Mouse (Mus musculus) forebrain, embryonic 16.5 days (tissue): ENCODE data around the gene Itgb7. TPM values are rescaled to one million over a fixed set of nuclear protein-coding genes. Genes with fewer than 3 reads are reported as not detected.
A peak's percentile ranks its signal among the peaks of the same experiment; 100 is the strongest.

ENCODE experiments used
- ATAC-seq: fragments of 200-750 bp; cut with Nextera tagmentation; 2 replicates; pipeline ENCODE4 v1.8.0; 2017; ENCODE audit warnings: mild to moderate bottlenecking, moderate library complexity
- H3K27ac ChIP-seq: fragments of 300-500 bp; sonication (generic); 2 replicates; pipeline ENCODE4 v1.5.1; 2014; ENCODE audit warnings: low read length, control low read depth
- H3K27me3 ChIP-seq: fragments of 300-500 bp; sonication (generic); replicated peaks from 2 replicates; pipeline ENCODE4 v1.6.1; 2014; ENCODE audit warnings: low read length; ENCODE audit not compliant: control insufficient read depth, insufficient read depth
- H3K36me3 ChIP-seq: fragments of 300-500 bp; sonication (generic); 2 replicates; pipeline ENCODE4 v1.6.1; 2014; ENCODE audit not compliant: control insufficient read depth, insufficient read depth
- H3K4me1 ChIP-seq: fragments of 300-500 bp; sonication (generic); replicated peaks from 2 replicates; pipeline ENCODE4 v1.6.1; 2014; ENCODE audit warnings: low read length; ENCODE audit not compliant: control insufficient read depth, insufficient read depth
- H3K4me2 ChIP-seq: fragments of 300-500 bp; sonication (generic); 2 replicates; pipeline ENCODE4 v1.6.1; 2014; ENCODE audit warnings: mild to moderate bottlenecking, low read length, control low read depth
- H3K4me3 ChIP-seq: fragments of 300-500 bp; sonication (generic); replicated peaks from 2 replicates; pipeline ENCODE4 v1.5.1; 2014; ENCODE audit warnings: mild to moderate bottlenecking, low read length, control low read depth
- H3K9ac ChIP-seq: fragments of 300-500 bp; sonication (generic); replicated peaks from 2 replicates; pipeline ENCODE4 v1.6.1; 2014; ENCODE audit warnings: low read depth, low read length, control low read depth
- H3K9me3 ChIP-seq: fragments of 300-500 bp; sonication (generic); 2 replicates; pipeline ENCODE4 v1.6.1; 2016; ENCODE audit warnings: low read length; ENCODE audit not compliant: control insufficient read depth
- WGBS: fragments of 180-500 bp; shearing (Covaris S2); extraction: QIAGEN DNeasy Blood & Tissue Kit; methylation state at CpG from one replicate; pipeline ENCODE4 v1.1.7; 2014; 5-methylcytosine and 5-hydroxymethylcytosine counted together
- polyA plus RNA-seq: library from polyadenylated mRNA; unstranded; fragments of >200 nt; fragmentation: Nextera tagmentation; extraction: Ambion mirVana; gene quantifications from 2 replicates; pipeline ENCODE4 v1.2.1, GENCODE M21; 2015

Itgb7 gene
- polyA plus RNA-seq, 1 experiment from 2014 or later, result 0.73 TPM

- WGBS, result 91% methylated on average over 5 of the region's 5 CpGs
- ATAC-seq, result no peak
- Histone ChIP-seq H3K9ac (no peak overlapping the region), H3K36me3 (no peaks in the 10 kb centered on the region), H3K4me1 (no peaks in the 10 kb centered on the region), H3K27ac (no peak overlapping the region), H3K27me3 (peaks cover 7% of the 10 kb centered on the region; the same call in 1 of the 2 replicates), H3K4me3 (no peak overlapping the region), H3K4me2 (no peak overlapping the region), H3K9me3 (no peaks in the 10 kb centered on the region)
Measured at GRCm38 (mm10) chr15:102265548-102265947, 33.8 kb upstream of the Itgb7 start.

- WGBS, result 79% methylated on average over 2 of the region's 2 CpGs
- Histone ChIP-seq H3K27me3 (0 out of 2 replicates have a peak, but pooled peaks cover 2% of the 10 kb centered on the region), H3K9ac (no peak overlapping the region), H3K4me1 (peaks cover 4% of the 10 kb centered on the region), H3K4me2 (no peak overlapping the region), H3K36me3 (no peaks in the 10 kb centered on the region), H3K4me3 (no peak overlapping the region), H3K27ac (no peak overlapping the region), H3K9me3 (no peaks in the 10 kb centered on the region)
- ATAC-seq, result no peak
Measured at GRCm38 (mm10) chr15:102263037-102263436, 31.3 kb upstream of the Itgb7 start.

GRCm38 (mm10) chr15:102262582-102262981, 30.8 kb upstream of the Itgb7 start:
- Histone ChIP-seq H3K27ac (no peak overlapping the region), H3K4me1 (peaks cover 8% of the 10 kb centered on the region), H3K9me3 (no peaks in the 10 kb centered on the region), H3K4me3 (no peak overlapping the region), H3K36me3 (no peaks in the 10 kb centered on the region), H3K27me3 (0 out of 2 replicates have a peak, but pooled peaks cover 2% of the 10 kb centered on the region), H3K9ac (no peak overlapping the region), H3K4me2 (no peak overlapping the region)
- no peak for ATAC-seq
- WGBS, result 52% methylated on average over 7 of the region's 7 CpGs

DNA sequence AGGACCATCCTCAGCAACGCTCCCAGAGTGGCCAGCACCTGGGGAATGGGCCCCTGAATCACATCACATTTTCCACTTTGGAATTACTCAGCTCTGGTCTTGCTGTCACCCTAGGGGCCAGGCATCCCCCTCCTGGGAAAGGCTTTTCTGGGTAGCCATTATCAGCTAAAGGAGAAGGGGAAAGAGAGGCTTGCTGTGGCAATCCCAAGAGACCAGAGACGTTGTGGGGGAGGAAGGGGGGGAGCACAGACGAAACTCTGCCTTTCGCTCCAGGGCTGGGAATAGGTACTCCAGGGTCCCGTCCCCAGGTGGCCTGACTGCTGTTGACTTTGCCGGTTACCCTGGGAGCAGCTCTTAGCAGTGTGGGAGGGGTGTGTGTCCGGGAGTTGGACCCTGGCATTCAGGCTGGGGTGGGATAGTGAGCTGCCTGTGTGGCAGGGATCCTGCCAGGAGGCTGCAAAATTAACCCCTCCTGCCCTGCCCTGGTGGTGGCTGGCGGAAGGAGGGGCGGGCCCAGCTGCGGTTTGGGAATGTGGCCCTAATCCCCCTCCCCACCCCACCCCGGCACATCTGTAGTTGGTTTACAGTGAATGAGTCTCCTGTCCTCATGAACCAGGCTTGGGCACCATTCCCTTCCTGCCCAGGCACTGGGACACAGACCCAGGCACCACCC, 27.0 kb upstream of the Itgb7 start:
- 27% methylated on average over 9 of the region's 11 CpGs for WGBS
- H3K9ac ChIP-seq, result no peak overlapping the region

DNA sequence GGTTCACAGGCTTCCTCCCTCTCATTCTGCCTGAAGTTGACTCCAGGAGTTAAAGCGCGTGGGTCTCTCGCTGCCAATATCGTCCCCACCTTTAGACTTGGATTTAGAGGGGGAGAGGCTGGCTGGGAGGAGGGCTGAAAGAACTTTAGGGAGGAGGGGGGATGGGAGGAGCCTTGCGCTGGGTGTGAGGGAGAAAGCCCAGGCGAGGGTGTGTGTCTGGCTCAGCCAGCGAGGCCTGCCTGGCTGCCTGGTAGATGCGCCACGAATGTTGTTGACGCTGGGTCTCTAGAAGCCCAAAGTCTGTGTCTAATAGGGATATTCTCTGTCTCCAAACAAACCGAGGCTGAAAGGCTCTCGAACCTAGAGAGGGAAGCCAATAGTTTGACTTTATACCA, 26.3 kb upstream of the Itgb7 start:
- Histone ChIP-seq H3K4me1 (peaks cover 16% of the 10 kb centered on the region), H3K4me3 (no peak overlapping the region; the same call in 1 of the 2 replicates), H3K4me2 (peak overlapping the region; percentile 83), H3K9ac (no peak overlapping the region), H3K27ac (no peak overlapping the region), H3K9me3 (no peaks in the 10 kb centered on the region), H3K27me3 (no peaks in the 10 kb centered on the region; the same call in 1 of the 2 replicates), H3K36me3 (no peaks in the 10 kb centered on the region)
- 0 out of 2 replicates have a peak, but pooled peaks have one; percentile 18 for ATAC-seq
- WGBS, result 12% methylated on average over 12 of the region's 12 CpGs

More for the DNA sequence above, 27.0 kb upstream of the Itgb7 start:
- Histone ChIP-seq H3K4me2 (no peak overlapping the region), H3K27me3 (peaks cover 1% of the 10 kb centered on the region; the same call in 1 of the 2 replicates), H3K36me3 (no peaks in the 10 kb centered on the region), H3K27ac (no peak overlapping the region), H3K9me3 (no peaks in the 10 kb centered on the region), H3K4me3 (no peak overlapping the region), H3K4me1 (peaks cover 16% of the 10 kb centered on the region)
- ATAC-seq, result no peak

DNA sequence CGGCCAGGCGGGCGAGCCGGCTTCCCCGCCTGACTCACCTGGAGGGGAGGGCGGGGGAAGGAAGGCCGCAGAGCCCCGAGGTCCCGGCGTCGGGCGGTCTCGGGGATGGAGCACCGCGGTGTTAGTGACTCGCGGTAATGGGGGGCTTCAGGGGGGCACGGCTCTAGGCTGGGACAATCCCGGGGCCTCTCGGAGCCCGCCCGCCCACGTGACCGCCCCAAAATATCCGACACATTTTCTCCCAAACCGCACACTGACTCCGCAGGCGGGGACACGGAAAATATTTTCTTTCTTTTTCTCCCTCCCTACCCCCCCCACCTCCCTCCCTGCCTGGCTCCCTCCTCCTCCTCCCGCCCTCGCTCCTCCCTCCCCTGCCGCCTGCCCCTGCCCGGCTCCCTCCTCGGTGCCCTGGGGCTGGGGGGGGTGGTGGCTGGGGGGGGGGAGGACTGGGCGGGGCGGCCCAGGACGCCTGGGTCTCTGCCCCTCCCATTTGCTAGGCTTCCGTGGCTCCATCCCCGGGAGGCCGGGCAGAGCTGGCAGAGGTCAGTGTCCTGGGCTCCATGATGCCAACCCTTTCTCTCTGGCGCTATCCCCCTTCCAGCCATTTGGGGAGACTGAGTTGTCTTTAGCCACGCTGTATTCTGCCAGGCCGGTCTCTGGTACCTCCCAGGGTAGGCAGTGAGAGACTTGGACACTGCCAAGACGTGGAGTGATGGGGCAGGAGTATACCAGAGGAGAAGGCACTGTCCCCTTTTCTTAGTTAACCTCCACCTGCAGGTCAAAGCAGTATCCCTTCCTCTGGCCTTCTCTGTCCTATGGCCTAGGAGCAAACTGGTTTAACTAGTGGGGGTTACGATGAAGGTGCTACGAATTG, 25.7 kb upstream of the Itgb7 start, which contains the start of gene Rarg:
Gene Rarg (minus strand): TSS at position 316 of the 874 bp plus-strand sequence.
- peaks cover 16% of the 10 kb centered on the region for H3K4me1 ChIP-seq
- no peaks in the 10 kb centered on the region; the same call in 1 of the 2 replicates for H3K27me3 ChIP-seq
- no peaks in the 10 kb centered on the region for H3K9me3 ChIP-seq
- WGBS, result 1% methylated on average over 25 of the region's 46 CpGs
- no peaks in the 10 kb centered on the region for H3K36me3 ChIP-seq
- H3K4me3 ChIP-seq, result peak within 1 kb of the TSS; percentile 57
- ATAC-seq, result peak; percentile 56; the same call in 1 of the 2 replicates
- peak within 1 kb of the TSS; percentile 83 for H3K4me2 ChIP-seq
- peak within 1 kb of the TSS; percentile 71 for H3K9ac ChIP-seq
- H3K27ac ChIP-seq, result no peak within 1 kb of the TSS

DNA sequence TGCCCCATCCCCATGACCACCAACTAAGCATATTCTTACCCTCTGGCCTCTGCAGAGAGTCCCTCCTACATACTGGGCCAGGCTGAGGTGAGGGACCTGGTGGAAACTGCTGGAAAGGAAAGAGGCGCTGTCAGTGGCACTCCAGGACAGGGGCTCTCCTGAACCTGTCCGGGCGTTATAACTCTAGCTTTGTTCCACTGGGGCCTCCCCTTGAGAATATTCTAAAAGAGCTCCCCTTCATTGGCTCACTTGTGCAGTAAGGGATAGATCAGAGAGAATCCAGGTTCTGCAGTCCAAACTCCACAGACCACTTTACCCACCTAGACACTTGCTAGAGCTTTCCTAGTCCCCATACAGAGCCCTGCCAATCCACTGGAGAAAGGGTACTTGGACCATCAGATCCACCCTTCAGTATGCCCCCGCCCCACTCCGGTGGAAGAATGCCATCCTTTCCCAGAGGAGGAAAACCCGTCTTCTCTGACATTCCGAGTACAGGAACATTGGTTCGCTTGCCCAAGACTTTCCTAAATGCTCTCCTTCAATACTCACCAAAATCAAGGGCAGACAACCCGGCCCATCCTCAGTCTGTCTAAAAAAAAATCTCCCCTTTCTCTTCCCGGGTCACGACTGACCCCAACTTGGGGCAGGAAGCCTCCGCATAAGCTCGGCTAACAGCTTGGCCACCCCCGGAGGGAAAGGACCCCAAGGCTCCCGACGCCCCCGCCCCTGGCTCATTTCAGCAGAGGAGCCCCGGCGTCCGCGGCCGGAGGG, 24.9 kb upstream of the Itgb7 start:
- no peaks in the 10 kb centered on the region for H3K9me3 ChIP-seq
- no peak overlapping the region for H3K27ac ChIP-seq
- H3K9ac ChIP-seq, result peak overlapping the region; percentile 71
- peak overlapping the region; percentile 83 for H3K4me2 ChIP-seq
- H3K27me3 ChIP-seq, result no peaks in the 10 kb centered on the region; the same call in 1 of the 2 replicates
- H3K4me3 ChIP-seq, result peak overlapping the region; percentile 57
- no peak for ATAC-seq
- peaks cover 16% of the 10 kb centered on the region for H3K4me1 ChIP-seq
- no peaks in the 10 kb centered on the region for H3K36me3 ChIP-seq
- 8% methylated on average over 22 of the region's 22 CpGs for WGBS

GRCm38 (mm10) chr15:102255547-102256255, 24.0 kb upstream of the Itgb7 start:
- no peak for ATAC-seq
- Histone ChIP-seq H3K36me3 (no peaks in the 10 kb centered on the region), H3K4me3 (no peak overlapping the region), H3K4me1 (peaks cover 16% of the 10 kb centered on the region), H3K27me3 (no peaks in the 10 kb centered on the region; the same call in 1 of the 2 replicates), H3K9me3 (no peaks in the 10 kb centered on the region), H3K4me2 (no peak overlapping the region), H3K27ac (no peak overlapping the region), H3K9ac (no peak overlapping the region)
- WGBS, result 55% methylated on average over 14 of the region's 14 CpGs
